Mouse (Mus musculus) heart, embryonic 15.5 days (tissue): ENCODE results near the gene Vmn1r121. TPM values are rescaled to one million over a fixed set of nuclear protein-coding genes. Genes with fewer than 3 reads are reported as not detected.
"Not testable (repeated sequence)": the region's sequence is repeated elsewhere in the genome, so short reads cannot be mapped to it uniquely, and the experiment has no call there.

Experiments
- ATAC-seq: fragments of 200-750 bp; cut with Nextera tagmentation; replicated peaks from 2 replicates; pipeline ENCODE4 v1.8.0; 2017; ENCODE audit warnings: low read depth, moderate TSS enrichment; ENCODE audit not compliant: insufficient number of reproducible peaks, insufficient read depth, low FRiP score
- H3K27ac ChIP-seq: fragments of 300-500 bp; sonication (generic); 2 replicates; pipeline ENCODE4 v1.5.1; 2015; ENCODE audit warnings: mild to moderate bottlenecking, inconsistent platforms
- H3K27me3 ChIP-seq: fragments of 300-500 bp; sonication (generic); 2 replicates; pipeline ENCODE4 v1.6.1; 2015; ENCODE audit warnings: inconsistent platforms
- H3K36me3 ChIP-seq: fragments of 300-500 bp; sonication (generic); 2 replicates; pipeline ENCODE4 v1.6.1; 2015; ENCODE audit warnings: mild to moderate bottlenecking, inconsistent platforms
- H3K4me1 ChIP-seq: fragments of 300-500 bp; sonication (generic); replicated peaks from 2 replicates; pipeline ENCODE4 v1.6.1; 2015; ENCODE audit warnings: inconsistent platforms
- H3K4me2 ChIP-seq: fragments of 300-500 bp; sonication (generic); 2 replicates; pipeline ENCODE4 v1.6.1; 2015; ENCODE audit warnings: inconsistent platforms, mild to moderate bottlenecking, moderate library complexity
- H3K4me3 ChIP-seq: fragments of 300-500 bp; sonication (generic); 2 replicates; pipeline ENCODE4 v1.5.1; 2015; ENCODE audit warnings: mild to moderate bottlenecking, inconsistent platforms
- H3K9ac ChIP-seq: fragments of 300-500 bp; sonication (generic); 2 replicates; pipeline ENCODE4 v1.6.1; 2015; ENCODE audit warnings: mild to moderate bottlenecking, inconsistent platforms
- H3K9me3 ChIP-seq: fragments of 300-500 bp; sonication (generic); replicated peaks from 2 replicates; pipeline ENCODE4 v1.6.1; 2016; ENCODE audit warnings: inconsistent platforms
- WGBS: fragments of 180-500 bp; shearing (Covaris S2); methylation state at CpG from one replicate; pipeline ENCODE4 v1.1.7; 2015; ENCODE audit warnings: mixed read lengths; 5-methylcytosine and 5-hydroxymethylcytosine counted together
- polyA plus RNA-seq: library from polyadenylated mRNA; unstranded; fragments of >200 nt; fragmentation: Nextera tagmentation; extraction: Ambion mirVana; gene quantifications from 2 replicates; pipeline ENCODE4 v1.2.1, GENCODE M21; 2015

Vmn1r121 gene
- not detected in 2 replicates for polyA plus RNA-seq

- H3K4me2 ChIP-seq, ATAC-seq, H3K9ac ChIP-seq, H3K27ac ChIP-seq, H3K4me1 ChIP-seq, H3K4me3 ChIP-seq, H3K9me3 ChIP-seq, H3K36me3 ChIP-seq, H3K27me3 ChIP-seq: not testable (repeated sequence)
- WGBS = 67% methylated on average over 5 of the region's 5 CpGs
These were observed at the start of gene Vmn1r121 for GRCm38 (mm10) chr7:21098413-21098812. TSS of gene Vmn1r121 (minus strand) at chr7:21098513.

- not testable (repeated sequence) for H3K4me1 ChIP-seq, H3K36me3 ChIP-seq, H3K4me3 ChIP-seq, H3K4me2 ChIP-seq, H3K27me3 ChIP-seq, H3K27ac ChIP-seq, ATAC-seq, H3K9ac ChIP-seq, H3K9me3 ChIP-seq
- 64% methylated on average over 3 of the region's 3 CpGs for WGBS
These were observed 35.7 kb upstream of the Vmn1r121 start, which contains the start of gene Vmn1r122 for GRCm38 (mm10) chr7:21134028-21134427. TSS of gene Vmn1r122 (minus strand) at chr7:21134128.

GRCm38 (mm10) chr7:21053684-21054083 lies 44.6 kb downstream of the Vmn1r121 start, which contains the start of gene Vmn1r120:
TSS of gene Vmn1r120 (minus strand) at chr7:21053784.
- H3K4me2 ChIP-seq, H3K36me3 ChIP-seq, H3K27me3 ChIP-seq, H3K27ac ChIP-seq, H3K4me1 ChIP-seq, H3K9ac ChIP-seq, ATAC-seq, H3K4me3 ChIP-seq, H3K9me3 ChIP-seq: not testable (repeated sequence)
- WGBS = 63% methylated on average over 1 of the region's 1 CpGs

Other genes starting within 250 kb of the Vmn1r121 start
- not detected in 2 replicates for gene Vmn1r116, start 226.3 kb downstream of the Vmn1r121 start, polyA plus RNA-seq
- not detected in 2 replicates for gene Vmn1r117, start 214.4 kb downstream of the Vmn1r121 start, polyA plus RNA-seq
- not detected in 2 replicates for gene Vmn1r118, start 186.2 kb downstream of the Vmn1r121 start, polyA plus RNA-seq
- gene Vmn1r119, start 86.1 kb downstream of the Vmn1r121 start, polyA plus RNA-seq = not detected in 2 replicates
- not detected in 2 replicates for gene Vmn1r120, start 44.7 kb downstream of the Vmn1r121 start, polyA plus RNA-seq
- not detected in 2 replicates for gene Vmn1r122, start 35.6 kb upstream of the Vmn1r121 start, polyA plus RNA-seq
- gene Vmn1r123, start 63.7 kb upstream of the Vmn1r121 start, polyA plus RNA-seq = not detected in 2 replicates
- not detected in 2 replicates for gene Gm5157, start 91.9 kb upstream of the Vmn1r121 start, polyA plus RNA-seq
- not detected in 2 replicates for gene Vmn1r124, start 162.1 kb upstream of the Vmn1r121 start, polyA plus RNA-seq
- gene Vmn1r125, start 173.7 kb upstream of the Vmn1r121 start, polyA plus RNA-seq = not detected in 2 replicates
- gene Vmn1r126, start 203.0 kb upstream of the Vmn1r121 start, polyA plus RNA-seq = not detected in 2 replicates
- not detected in 2 replicates for gene Vmn1r127, start 221.3 kb upstream of the Vmn1r121 start, polyA plus RNA-seq